Mouse (Mus musculus): Measurements from ENCODE around the gene Rhpn2. TPM values are rescaled to one million over a fixed set of nuclear protein-coding genes. Genes with fewer than 3 reads are reported as not detected.
"Not testable (repeated sequence)": the region's sequence is repeated elsewhere in the genome, so short reads cannot be mapped to it uniquely, and the experiment has no call there.

Gene Rhpn2
- total RNA-seq (2021), result 1 to 10 TPM; 3.6 to 4.8 TPM
- long read RNA-seq, experiment 1, partial matches to known transcripts, result 1 of 3 reads
- long read RNA-seq, experiment 1, other reads (novel, unspliced or antisense), result 0 of 3 reads
- long read RNA-seq, experiment 2, partial matches to known transcripts, result 0 of 3 reads
- long read RNA-seq, experiment 2, other reads (novel, unspliced or antisense), result 1 of 3 reads

- peak; percentile 99 to 100 for DNase-seq
These were observed at the start of gene Rhpn2 for GRCm38 (mm10) chr7:35333692-35334526. Gene Rhpn2 (plus strand): TSS chr7:35334170.

GRCm38 (mm10) chr7:35293464-35293863, 40.5 kb upstream of the Rhpn2 start:
- DNase-seq, result no peak

- no peak for DNase-seq
These were observed 38.3 kb upstream of the Rhpn2 start for GRCm38 (mm10) chr7:35295631-35296030.

- DNase-seq, result no peak
These were observed 36.1 kb upstream of the Rhpn2 start for GRCm38 (mm10) chr7:35297886-35298285.

- peak in 1 of 2 experiments; percentile 37 for DNase-seq
These were observed 34.3 kb upstream of the Rhpn2 start for GRCm38 (mm10) chr7:35299656-35300055.

GRCm38 (mm10) chr7:35300792-35301191, 33.2 kb upstream of the Rhpn2 start:
- no peak for DNase-seq

DNA sequence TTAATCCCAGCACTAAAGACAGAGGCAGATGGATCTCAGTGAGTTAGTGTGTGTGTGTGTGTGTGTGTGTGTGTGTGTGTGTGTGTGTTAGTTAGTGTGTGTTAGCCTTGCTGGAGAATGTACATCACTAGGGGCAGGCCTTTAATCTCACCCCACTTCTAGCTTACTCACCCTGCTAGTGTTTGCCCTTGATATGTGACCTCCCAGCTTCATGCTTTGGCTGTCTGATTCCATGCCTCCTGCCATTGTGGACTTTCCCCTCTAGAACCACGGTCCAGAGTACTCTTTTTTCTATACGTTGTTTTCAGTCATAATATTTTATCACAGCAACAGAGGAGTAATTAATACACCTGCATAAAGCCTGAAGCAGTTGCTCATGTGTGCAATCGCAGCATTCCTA, 22.8 kb upstream of the Rhpn2 start:
- DNase-seq, result no peak

DNA sequence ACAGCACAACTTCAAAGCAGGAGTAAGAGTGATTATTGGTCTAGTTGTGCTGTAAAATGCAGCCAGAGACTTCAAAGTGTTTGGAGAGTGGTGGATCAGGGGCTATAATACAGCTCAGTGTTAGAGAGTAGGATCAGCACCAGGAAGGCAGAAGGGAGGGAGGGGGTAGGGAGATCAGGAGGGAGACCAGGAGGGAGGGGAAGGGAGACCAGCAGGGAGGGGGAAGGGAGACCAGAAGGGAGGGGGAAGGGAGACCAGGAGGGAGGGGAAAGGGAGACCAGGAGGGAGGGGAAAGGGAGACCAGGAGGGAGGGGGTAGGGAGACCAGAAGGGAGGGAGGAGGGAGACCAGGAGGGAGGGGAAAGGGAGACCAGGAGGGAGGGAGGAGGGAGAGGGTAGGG, 19.8 kb upstream of the Rhpn2 start:
- no peak for DNase-seq

DNA sequence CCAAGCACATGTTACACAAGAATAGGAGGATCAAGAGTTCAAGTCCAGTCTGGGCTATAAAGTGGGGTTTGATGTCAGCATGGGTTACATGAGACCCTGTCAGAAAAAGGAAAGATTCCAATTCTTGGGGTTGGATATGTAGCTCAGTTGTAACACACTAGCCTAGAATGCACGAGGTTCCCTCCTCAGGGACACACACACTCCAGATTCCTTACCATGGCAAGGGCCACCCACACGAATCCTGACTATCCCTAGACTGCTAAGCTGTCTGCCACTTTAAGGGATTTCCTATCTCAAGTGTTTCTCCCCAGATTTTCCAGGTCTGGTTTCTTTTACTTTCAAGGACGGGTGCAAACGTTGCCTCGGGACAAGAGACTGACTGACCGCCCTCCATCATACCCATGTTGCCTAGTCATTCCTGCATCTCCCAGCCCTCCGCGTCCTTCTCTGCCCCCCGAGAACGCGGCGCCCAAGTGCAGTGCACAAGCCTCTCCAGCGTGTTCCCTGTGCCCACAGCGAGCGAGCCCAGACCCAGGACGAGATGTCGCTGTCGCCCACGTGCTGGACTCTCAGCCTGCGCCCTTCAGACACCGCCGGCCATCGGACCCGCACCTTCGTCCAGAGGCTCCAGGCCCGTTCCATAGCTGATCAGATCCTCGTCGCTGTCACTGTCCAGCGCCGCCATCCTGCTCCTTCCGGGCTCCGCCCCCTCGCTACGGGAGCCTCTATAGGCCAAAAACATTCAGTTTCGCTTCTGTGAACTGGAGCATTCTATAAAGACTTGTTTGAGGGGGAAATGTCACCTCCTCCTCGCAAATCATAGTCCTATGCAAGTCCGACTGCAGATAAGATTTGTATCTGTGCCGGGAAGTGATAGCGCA, 16.0 kb upstream of the Rhpn2 start, which contains the start of gene Gpatch1:
Gpatch1 (minus strand) TSS at position 712 of the 881 bp plus-strand sequence.
- DNase-seq, result peak; percentile 92 to 100

DNA sequence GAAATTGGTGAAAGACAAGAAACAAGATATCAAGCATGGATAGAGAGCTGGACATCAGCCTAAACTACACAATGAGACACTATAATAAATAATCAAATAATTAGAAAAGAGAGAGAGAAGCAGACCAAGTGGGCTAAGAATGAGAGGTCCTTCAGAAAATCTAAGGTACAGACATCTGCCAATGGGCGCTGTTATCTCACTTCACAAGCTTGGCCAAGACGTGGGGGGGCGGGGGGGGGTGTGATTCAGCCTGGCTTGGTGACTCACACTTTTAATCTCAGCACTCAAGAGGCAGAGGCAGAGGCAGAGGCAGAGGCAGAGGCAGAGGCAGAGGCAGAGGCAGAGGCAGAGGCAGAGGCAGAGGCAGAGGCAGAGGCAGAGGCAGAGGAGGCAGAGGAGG, 14.7 kb upstream of the Rhpn2 start:
- DNase-seq, result not testable (repeated sequence)

GRCm38 (mm10) chr7:35319755-35320154, 14.2 kb upstream of the Rhpn2 start:
- DNase-seq, result peak; percentile 22 to 31

DNA sequence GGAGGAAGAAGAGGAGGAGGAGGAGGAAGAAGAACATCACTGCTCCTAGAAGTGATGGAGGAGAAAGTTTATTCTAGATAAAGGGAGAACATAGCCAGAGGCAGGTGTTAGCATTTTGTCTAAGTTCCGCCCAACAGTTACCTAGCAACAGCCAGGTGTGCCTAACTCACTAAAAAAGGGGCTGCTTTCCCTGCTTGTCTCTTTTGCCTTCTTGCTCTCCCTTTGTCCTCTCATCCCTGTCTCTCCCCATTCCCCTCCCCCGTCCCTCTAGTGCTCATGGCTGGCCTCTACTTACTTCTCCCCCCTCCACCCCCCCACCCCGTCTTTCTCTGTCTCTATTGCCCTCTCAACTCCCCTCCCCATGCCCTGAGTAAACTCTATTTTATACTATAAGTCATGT, 11.8 kb upstream of the Rhpn2 start:
- no peak for DNase-seq

DNA sequence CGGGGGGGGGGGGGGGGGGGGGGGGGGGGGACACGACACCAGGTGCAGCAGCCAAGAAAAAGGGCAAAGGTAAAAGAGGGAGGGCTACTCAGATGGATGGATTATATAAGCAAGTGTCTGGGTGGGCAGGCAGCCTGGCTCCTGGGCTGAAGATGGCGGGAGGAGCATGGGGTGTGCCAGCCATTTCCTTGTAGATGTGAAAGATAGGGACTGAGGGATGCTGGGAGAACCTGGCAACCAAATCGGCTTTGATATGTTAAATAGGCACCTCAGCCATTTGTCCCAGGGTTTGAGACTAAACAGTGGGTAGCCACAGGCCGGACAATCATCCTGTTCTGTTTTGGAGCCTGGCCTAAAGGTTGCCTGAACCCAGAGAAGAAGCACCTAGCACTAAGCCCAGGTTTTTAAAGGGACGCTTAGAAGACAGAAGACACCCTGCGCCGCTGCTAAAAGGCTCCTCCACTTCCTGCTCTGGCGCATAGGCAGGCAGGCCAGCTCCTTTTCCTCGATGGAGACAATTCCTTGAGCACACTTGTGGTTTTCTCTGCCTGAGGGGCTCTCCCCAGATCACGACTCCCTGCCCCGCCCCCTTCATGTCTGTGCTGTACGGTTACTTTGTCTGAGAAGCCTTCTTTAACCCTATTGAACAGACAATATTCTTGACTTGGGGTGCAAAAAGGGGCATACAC, 11.1 kb upstream of the Rhpn2 start:
- no peak for DNase-seq

DNA sequence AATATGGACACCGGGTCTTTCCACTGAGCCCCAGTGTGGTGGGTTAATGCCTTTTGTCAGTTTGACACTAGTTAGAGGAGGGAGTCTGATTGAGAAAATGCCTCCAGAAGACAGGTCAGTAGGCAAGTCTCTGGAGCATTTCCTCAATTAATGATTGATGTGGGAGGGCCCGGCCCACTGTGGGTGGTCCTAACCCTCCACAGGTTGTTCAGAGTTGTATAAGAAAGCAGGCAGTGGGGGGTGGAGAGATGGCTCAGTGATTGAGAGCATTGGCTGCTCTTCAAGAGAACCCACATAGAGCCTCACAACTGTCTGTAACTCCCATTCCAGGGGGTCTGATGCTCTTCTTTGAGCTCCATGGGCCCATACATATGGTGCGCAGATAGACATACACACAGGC, 2.4 kb upstream of the Rhpn2 start:
- no peak for DNase-seq

DNA sequence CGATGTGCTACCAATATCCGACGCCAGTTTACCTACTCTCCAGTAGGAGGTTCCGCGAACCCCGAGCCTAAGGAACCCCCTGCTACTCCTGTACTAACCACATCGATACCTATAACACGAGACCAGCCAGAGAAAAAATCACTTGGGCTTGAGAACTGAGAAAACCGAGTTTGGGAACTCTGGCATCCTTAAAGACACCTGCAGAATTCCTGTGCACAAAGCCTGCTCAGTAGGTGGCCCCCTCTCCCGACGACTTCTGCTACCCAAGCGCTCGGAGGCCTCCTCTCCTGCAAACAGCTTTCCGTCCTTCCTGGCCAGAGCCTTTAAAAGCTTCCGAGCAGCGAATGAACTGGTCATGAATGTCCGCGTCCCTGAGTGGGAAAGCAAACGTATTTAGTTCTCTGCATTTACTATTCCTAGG, 729 bp upstream of the Rhpn2 start:
- DNase-seq, result peak in 1 of 2 experiments; percentile 49

- DNase-seq, result peak; percentile 49 to 62
These were observed 820 bp downstream of the Rhpn2 start for GRCm38 (mm10) chr7:35334527-35335452.

GRCm38 (mm10) chr7:35340196-35340595, 6.2 kb downstream of the Rhpn2 start:
- no peak for DNase-seq

DNA sequence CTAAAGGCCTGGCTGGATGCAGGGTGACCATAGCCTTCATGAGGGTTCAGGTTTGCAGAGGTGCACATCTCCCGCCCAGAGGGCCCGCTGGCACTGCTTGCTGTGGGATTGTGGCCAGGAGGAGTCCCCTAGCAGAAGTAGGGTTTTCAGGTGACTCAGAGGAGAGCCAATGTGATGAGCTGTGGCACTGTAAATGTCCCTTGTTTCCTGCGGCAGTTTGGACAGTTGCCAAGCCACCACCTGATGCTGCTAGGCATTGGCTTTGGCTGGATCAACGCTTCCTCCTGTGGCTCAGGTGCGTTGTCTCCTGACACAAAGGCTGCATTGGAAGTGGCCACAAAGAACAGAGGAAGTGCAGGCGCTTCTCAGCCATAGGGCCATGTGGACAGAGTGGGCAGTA, 7.3 kb downstream of the Rhpn2 start:
- DNase-seq, result no peak

DNA sequence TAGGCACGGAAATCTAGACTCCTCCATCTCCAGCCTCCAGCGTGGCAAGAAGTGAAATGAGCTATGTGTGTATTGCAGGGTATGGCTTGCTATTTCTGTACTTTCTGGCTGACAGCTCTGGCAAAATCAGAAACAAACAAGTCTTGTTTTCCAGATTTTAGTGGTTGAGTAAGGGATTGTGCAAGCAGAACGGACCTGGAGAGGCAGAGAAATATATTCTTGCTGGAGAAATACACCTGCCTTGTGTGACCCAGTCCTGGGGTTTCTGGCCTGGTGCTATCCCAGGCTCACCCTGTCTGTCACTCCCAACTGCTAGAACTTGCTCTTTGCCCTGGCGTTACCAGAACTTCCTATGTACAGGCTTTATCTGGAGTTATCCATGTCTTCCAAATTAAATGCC, 8.5 kb downstream of the Rhpn2 start:
- DNase-seq, result no peak

DNA sequence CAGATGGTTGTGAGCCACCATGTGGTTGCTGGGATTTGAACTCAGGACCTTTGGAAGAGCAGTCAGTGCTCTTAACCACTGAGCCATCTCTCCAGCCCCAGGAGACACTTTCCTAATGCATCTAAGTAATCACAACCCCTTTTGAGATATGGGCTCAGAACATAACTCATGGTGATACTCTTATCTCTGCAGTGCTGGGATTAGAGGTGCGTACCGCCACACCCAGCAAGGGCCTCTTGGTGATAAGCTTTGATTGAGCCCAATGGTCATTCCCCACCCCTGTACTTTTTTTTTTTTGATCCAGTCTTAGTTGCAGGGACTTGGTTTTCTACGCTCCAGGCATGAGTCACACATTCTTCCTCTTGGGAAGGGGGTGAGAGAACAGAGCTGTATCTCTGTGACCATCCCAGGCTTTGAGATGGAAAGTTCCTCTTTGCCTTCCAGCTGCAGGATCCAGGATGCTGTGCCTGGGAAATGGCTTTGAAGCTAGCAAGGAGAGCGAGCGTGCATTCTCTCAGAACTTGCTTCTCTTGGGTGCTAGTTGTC, 10.9 kb downstream of the Rhpn2 start:
- DNase-seq, result no peak

All from heart, adult 18-20 months (tissue).